Mouse (Mus musculus) ES-E14 (cell line): ENCODE results near the gene Fam217b. TPM values are rescaled to one million over a fixed set of nuclear protein-coding genes. Genes with fewer than 3 reads are reported as not detected.

Experiments
- DNase-seq: peaks from one replicate; pipeline ENCODE4 v3.0.0-alpha.2; 2013; ENCODE audit warnings: low read depth, low spot score
- H3K27ac ChIP-seq: 2 replicates; pipeline ENCODE4 v1.5.1; 2012; ENCODE audit warnings: low read depth, mild to moderate bottlenecking, low read length, moderate library complexity, mixed read lengths; ENCODE audit not compliant: poor library complexity, insufficient read depth, severe bottlenecking
- H3K36me3 ChIP-seq: 2 replicates; pipeline ENCODE4 v1.6.1; 2012; ENCODE audit warnings: mild to moderate bottlenecking, low read length, moderate library complexity, mixed read lengths; ENCODE audit not compliant: control insufficient read depth, poor library complexity, insufficient read depth, severe bottlenecking
- H3K4me1 ChIP-seq, 2 experiments: fragments of 150-350 bp in 1 of 2; sonication (generic) in 1 of 2; 2 replicates each; pipeline ENCODE4 v1.6.1; 2012; ENCODE audit warnings: low read length in 2 of 2, mild to moderate bottlenecking in 1 of 2, mixed read lengths in 1 of 2; ENCODE audit not compliant: control insufficient read depth in 2 of 2, insufficient read depth in 2 of 2, poor library complexity in 1 of 2
- H3K4me3 ChIP-seq, 2 experiments: fragments of 150-350 bp in 1 of 2; sonication (generic) in 1 of 2; 2 replicates each; pipeline ENCODE4 v1.5.1; 2012; ENCODE audit warnings: low read length in 2 of 2, low read depth in 1 of 2, mild to moderate bottlenecking in 1 of 2, mixed read lengths in 1 of 2; ENCODE audit not compliant: insufficient read depth in 1 of 2, poor library complexity in 1 of 2, severe bottlenecking in 1 of 2
- H3K9ac ChIP-seq: 2 replicates; pipeline ENCODE4 v1.6.1; 2012; ENCODE audit warnings: low read depth, mild to moderate bottlenecking, low read length, mixed read lengths; ENCODE audit not compliant: poor library complexity, insufficient read depth, severe bottlenecking
- H3K9me3 ChIP-seq: fragments of 150-350 bp; sonication (generic); 2 replicates; pipeline ENCODE4 v1.6.1; 2012; ENCODE audit warnings: low read depth, mild to moderate bottlenecking, low read length; ENCODE audit not compliant: control insufficient read depth, insufficient read depth
- CHD2 ChIP-seq: IDR thresholded peaks from 2 replicates; pipeline ENCODE4 v1.6.1; 2014; ENCODE audit warnings: mild to moderate bottlenecking, low read depth, low read length, inconsistent platforms
- HCFC1 ChIP-seq: IDR thresholded peaks from 2 replicates; pipeline ENCODE4 v1.6.1; 2012; ENCODE audit warnings: low read length, inconsistent platforms, borderline replicate concordance; ENCODE audit not compliant: insufficient read depth
- MAFK ChIP-seq: IDR thresholded peaks from 2 replicates; pipeline ENCODE4 v1.6.1; 2014; ENCODE audit warnings: mild to moderate bottlenecking, low read depth, low read length, inconsistent platforms; ENCODE audit not compliant: insufficient read depth
- ZC3H11A ChIP-seq: IDR thresholded peaks from 2 replicates; pipeline ENCODE4 v1.6.1; 2012; ENCODE audit warnings: low read depth, mild to moderate bottlenecking, inconsistent platforms, low read length, borderline replicate concordance
- ZNF384 ChIP-seq: IDR thresholded peaks from 2 replicates; pipeline ENCODE4 v1.6.1; 2012; ENCODE audit warnings: low read depth, low read length, inconsistent platforms
- in situ Hi-C, 2 experiments: fragments of 600-800 bp; cut with MboI; formaldehyde crosslinking; loops; one replicate each; pipeline ENCODE4 v1.15.1; 2025; ENCODE audit warnings: low sequenced_read_pairs in 2 of 2, inconsistent platforms in 1 of 2; ENCODE audit not compliant: unreplicated experiment in 2 of 2
- total RNA-seq: library from RNA; depleted of rRNA; stranded (reverse); fragments of 300-350 nt; gene quantifications from 2 replicates; pipeline ENCODE4 v1.2.3, GENCODE M21; 2012

Fam217b gene
- total RNA-seq, 1 experiment: 0.76 TPM

DNA sequence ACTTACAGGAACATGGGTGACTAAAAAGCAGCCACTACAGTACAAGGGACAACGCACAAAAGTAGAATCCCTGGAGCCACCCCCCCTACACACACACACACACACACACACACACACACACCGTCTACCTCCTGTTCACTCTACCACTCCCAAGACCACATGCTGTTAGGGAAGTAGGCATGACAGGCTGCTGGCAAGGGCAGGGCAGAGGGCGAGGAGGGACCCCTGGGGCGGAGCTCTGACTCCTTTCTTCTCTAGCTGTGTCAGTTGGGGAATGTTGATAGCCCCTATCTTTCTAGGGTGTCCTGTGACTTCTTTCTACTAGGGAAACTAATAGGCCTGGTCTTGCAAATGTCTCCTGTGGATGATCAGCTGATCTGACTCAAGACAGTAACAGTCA is 2.6 kb downstream of the Fam217b start:
- no peak for TF ChIP-seq CHD2
- TF ChIP-seq ZC3H11A: no peak
- no peak for TF ChIP-seq MAFK
- TF ChIP-seq HCFC1: no peak
- no peak for TF ChIP-seq ZNF384
- Histone ChIP-seq H3K9ac (no peak overlapping the region), H3K4me3 (no peak overlapping the region), H3K9me3 (no peaks in the 10 kb centered on the region), H3K4me1 (peaks cover 3 to 4% of the 10 kb centered on the region in 2 experiments; a peak in 3 of 4 replicates), H3K27ac (no peak overlapping the region), H3K36me3 (no peaks in the 10 kb centered on the region)
- no peak for DNase-seq
- in situ Hi-C loops: no loop called here

DNA sequence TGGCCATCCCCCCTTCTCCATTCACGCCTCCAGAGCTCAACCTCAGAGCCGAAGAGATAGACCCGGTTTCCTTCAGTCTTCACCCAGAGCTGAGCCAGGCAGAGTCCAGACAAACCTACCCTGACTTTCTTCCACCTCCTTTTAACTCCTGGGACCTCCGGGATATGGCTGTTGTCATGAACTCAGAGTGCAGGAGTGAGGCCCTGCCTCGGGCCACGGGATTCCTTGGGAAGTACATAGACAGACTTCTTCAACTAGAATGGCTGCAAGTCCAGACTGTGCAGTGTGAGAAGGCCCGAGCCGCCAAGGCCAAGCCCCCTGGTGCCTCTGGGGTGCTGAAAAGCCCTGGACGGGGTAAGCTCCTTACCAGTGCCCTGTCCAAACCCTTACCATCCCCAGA is 6.3 kb downstream of the Fam217b start:
- TF ChIP-seq ZNF384 (no peak), ZC3H11A (no peak), CHD2 (no peak), MAFK (no peak), HCFC1 (no peak)
- H3K9ac ChIP-seq: no peak overlapping the region
- in situ Hi-C loops: no loop called here

DNA sequence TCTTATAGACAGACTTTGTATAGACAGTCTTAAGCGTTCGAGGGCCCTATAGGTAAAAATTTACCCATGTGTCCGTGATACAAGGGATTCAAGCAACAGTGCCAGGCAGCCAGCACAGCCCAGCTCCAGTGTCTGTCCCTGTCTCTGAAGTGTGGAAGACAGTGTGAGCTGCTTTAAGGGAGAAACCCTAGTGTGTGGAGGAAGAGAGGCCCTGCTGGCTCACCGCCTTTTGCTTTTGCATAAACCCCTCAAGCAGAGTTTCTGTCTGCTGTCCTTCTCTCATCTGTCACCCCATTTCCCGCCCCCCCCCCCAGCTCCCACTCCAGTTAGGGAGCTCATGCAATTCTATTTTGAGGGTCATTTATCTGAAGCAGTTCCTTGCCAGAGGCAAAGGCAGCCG is 7.3 kb downstream of the Fam217b start:
- in situ Hi-C loops: no loop called here
- no peak overlapping the region for H3K27ac ChIP-seq
- peaks cover 0 to 2% of the 10 kb centered on the region in 2 experiments; a peak in 1 of 4 replicates for H3K4me1 ChIP-seq
- H3K36me3 ChIP-seq: no peaks in the 10 kb centered on the region
- no peak for DNase-seq
- H3K4me3 ChIP-seq: no peak overlapping the region
- TF ChIP-seq CHD2: no peak
- no peak for TF ChIP-seq MAFK
- TF ChIP-seq ZNF384: no peak
- TF ChIP-seq HCFC1: no peak
- TF ChIP-seq ZC3H11A: no peak
- no peak overlapping the region for H3K9ac ChIP-seq
- H3K9me3 ChIP-seq: no peaks in the 10 kb centered on the region

More for the DNA sequence above, 6.3 kb downstream of the Fam217b start:
- H3K4me3 ChIP-seq: no peak overlapping the region
- no peaks in the 10 kb centered on the region for H3K36me3 ChIP-seq
- peaks cover 0 to 2% of the 10 kb centered on the region in 2 experiments; a peak in 1 of 4 replicates for H3K4me1 ChIP-seq
- H3K9me3 ChIP-seq: no peaks in the 10 kb centered on the region
- no peak for DNase-seq
- no peak overlapping the region for H3K27ac ChIP-seq

DNA sequence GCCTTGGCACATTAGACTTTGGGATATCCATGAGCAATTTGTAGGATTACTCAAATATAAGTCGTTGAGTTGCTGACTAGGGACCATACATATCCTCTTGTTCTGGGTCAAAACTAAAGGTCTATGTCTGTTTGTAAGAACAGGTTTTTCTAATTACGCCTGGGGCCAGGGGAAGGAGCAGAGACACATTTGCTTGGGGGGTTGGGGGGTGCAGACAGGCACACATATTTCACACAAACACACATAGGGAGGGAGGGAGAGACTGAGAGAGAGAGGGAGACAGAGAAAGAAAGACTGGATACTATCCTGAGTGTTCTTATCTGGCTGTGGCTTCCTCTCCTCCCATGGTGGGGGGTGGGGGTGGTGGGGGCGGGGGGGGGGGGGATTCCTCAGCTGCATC is 7.9 kb downstream of the Fam217b start:
- Histone ChIP-seq H3K9me3 (no peaks in the 10 kb centered on the region), H3K4me1 (no peaks in the 10 kb centered on the region), H3K4me3 (no peak overlapping the region), H3K9ac (no peak overlapping the region), H3K36me3 (no peaks in the 10 kb centered on the region), H3K27ac (no peak overlapping the region)
- in situ Hi-C loops: no loop called here
- no peak for DNase-seq
- TF ChIP-seq CHD2: no peak
- TF ChIP-seq HCFC1: no peak
- no peak for TF ChIP-seq MAFK
- no peak for TF ChIP-seq ZNF384
- TF ChIP-seq ZC3H11A: no peak

DNA sequence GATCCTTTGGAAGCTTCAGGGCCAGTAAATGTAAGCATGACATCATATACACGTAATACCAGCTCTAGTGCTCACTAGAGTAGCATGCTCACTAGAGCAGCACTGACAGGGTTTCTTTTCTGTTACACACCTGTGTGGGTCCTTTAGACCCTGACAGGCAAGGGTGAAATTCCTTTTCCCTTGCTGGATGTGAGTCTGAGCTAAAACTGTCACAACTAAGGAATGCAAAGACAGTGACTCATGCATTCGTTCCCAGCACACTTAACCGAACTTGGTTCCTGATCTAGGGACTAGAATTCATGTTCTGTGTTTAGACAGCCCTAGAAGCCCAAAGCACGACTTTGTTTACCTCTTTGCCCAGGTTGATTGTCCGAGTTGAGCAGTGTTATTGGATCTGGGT is 8.9 kb downstream of the Fam217b start:
- Histone ChIP-seq H3K9me3 (no peaks in the 10 kb centered on the region), H3K9ac (no peak overlapping the region), H3K27ac (no peak overlapping the region), H3K4me1 (no peaks in the 10 kb centered on the region), H3K36me3 (no peaks in the 10 kb centered on the region), H3K4me3 (no peak overlapping the region)
- DNase-seq: no peak
- in situ Hi-C loops: no loop called here
- TF ChIP-seq HCFC1 (no peak), ZC3H11A (no peak), CHD2 (no peak), MAFK (no peak), ZNF384 (no peak)
